Comparison of ENCODE assay signal across 8 mouse cellular contexts in the genomic region with DNA sequence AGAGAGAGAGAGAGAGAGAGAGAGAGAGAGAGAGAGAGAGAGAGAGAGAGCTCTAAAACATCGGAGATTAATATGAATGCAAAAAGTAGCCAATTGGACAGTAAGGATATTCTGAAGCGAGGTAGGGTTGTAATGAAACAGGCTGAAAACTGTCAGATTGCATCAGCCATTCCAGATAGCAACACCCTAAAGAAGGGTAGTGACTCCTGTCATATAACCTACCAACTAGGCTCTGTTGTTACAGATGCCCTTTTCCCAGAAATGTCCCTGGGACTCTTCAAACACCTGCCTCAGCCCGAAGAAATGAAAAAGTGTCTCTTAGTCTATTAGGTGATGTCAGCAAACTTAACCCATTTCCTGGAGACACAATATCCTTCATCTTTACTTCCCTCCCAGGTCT. TPM values are rescaled to one million over a fixed set of nuclear protein-coding genes. Genes with fewer than 3 reads are reported as not detected.
DNase-seq lines count a peak whose midpoint lies in the region; ATAC-seq and TF ChIP-seq lines count a peak whose summit lies in the region.

No protein-coding gene starts in this region.

- DNase-seq in heart, adult 2 months = no peak
- no peak for DNase-seq in heart, postnatal 36 days
- DNase-seq in limb, embryonic 14.5 days (ENCODE audit: low spot score) = no peak
- DNase-seq in frontal cortex, postnatal 36 days (ENCODE audit: low spot score in 2 of 2) = no peak
- no peak for DNase-seq in left cerebral cortex, postnatal 4 days
- no peak for DNase-seq in spleen, postnatal 10 days (ENCODE audit: low spot score in 2 of 2)

- no peaks in the 10 kb centered on the region for H3K79me2 ChIP-seq in heart, adult 2 months (replicated peaks; ENCODE audit: control insufficient read depth, insufficient read depth, low read length)
- no peaks in the 10 kb centered on the region for H3K79me2 ChIP-seq in C2C12 (ENCODE audit: control insufficient read depth, insufficient read depth)

- intact Hi-C loops in heart, adult 2 months (cut with DNase I) = loop anchor here (2.0 kb wide), 1 partner anchor 24 kb away; a partner anchor contains a TSS
- intact Hi-C loops in heart, postnatal 36 days (cut with DNase I) = loop anchor here (1.0 kb wide), 1 partner anchor 25 kb away; no protein-coding TSS in a partner anchor
- intact Hi-C loops in left cerebral cortex, postnatal 4 days (cut with DNase I) = no loop called here

- peak overlapping the region; percentile 94 for H3K27ac ChIP-seq in heart, adult 2 months
- peak overlapping the region; percentile 95 for H3K27ac ChIP-seq in embryonic facial prominence, embryonic 15.5 days (replicated peaks)
- H3K27ac ChIP-seq in limb, embryonic 14.5 days (replicated peaks; ENCODE audit: low read depth, low read length) = peak overlapping the region; percentile 94

- 12% methylated on average over 3 of the region's 3 CpGs for WGBS in heart, adult 2 months
- 28% methylated on average over 3 of the region's 3 CpGs for WGBS in embryonic facial prominence, embryonic 15.5 days
- 35% methylated on average over 3 of the region's 3 CpGs for WGBS in limb, embryonic 14.5 days

- no peak for TF ChIP-seq CTCF in heart, adult 2 months (IDR thresholded peaks at IDR 0.05)
- TF ChIP-seq CTCF in C2C12 (IDR thresholded peaks at IDR 0.05; ENCODE audit: control insufficient read depth, insufficient read depth, insufficient read length) = no peak

- H3K36me3 ChIP-seq in heart, adult 2 months (ENCODE audit: control insufficient read depth, insufficient read depth, low read length) = peaks cover 3% of the 10 kb centered on the region
- H3K36me3 ChIP-seq in C2C12 (ENCODE audit: control insufficient read depth, insufficient read depth) = no peaks in the 10 kb centered on the region
- H3K36me3 ChIP-seq in embryonic facial prominence, embryonic 15.5 days = no peaks in the 10 kb centered on the region
- H3K36me3 ChIP-seq in limb, embryonic 14.5 days (ENCODE audit: control insufficient read depth, insufficient read depth, low read length) = no peaks in the 10 kb centered on the region

- no peaks in the 10 kb centered on the region for H3K9me3 ChIP-seq in embryonic facial prominence, embryonic 15.5 days (replicated peaks)
- no peaks in the 10 kb centered on the region for H3K9me3 ChIP-seq in limb, embryonic 14.5 days (ENCODE audit: control insufficient read depth, low read length)

- peak overlapping the region; percentile 74 for H3K4me3 ChIP-seq in heart, adult 2 months
- H3K4me3 ChIP-seq in C2C12 (ENCODE audit: insufficient read depth, poor library complexity, severe bottlenecking) = peak overlapping the region; percentile 16
- H3K4me3 ChIP-seq in embryonic facial prominence, embryonic 15.5 days (replicated peaks) = peak overlapping the region; percentile 58
- H3K4me3 ChIP-seq in limb, embryonic 14.5 days (replicated peaks; ENCODE audit: low read length) = peak overlapping the region; percentile 49

- no peak for TF ChIP-seq EP300 in heart, adult 2 months (IDR thresholded peaks at IDR 0.05; ENCODE audit: insufficient read depth, low read depth, low read length)

- peak overlapping the region; percentile 44 for H3ac ChIP-seq in C2C12 (ENCODE audit: control insufficient read depth, insufficient read length, low read depth)

- no peaks in the 10 kb centered on the region for H3K79me3 ChIP-seq in C2C12 (ENCODE audit: low read depth)

- peak overlapping the region; percentile 98 for H3K9ac ChIP-seq in heart, adult 2 months (ENCODE audit: low read depth, low read length)
- 0 out of 2 replicates have a peak overlapping the region, but pooled peaks have one; percentile 60 for H3K9ac ChIP-seq in embryonic facial prominence, embryonic 15.5 days
- peak overlapping the region; percentile 78 for H3K9ac ChIP-seq in limb, embryonic 14.5 days (ENCODE audit: low read depth, low read length, severe bottlenecking)

- ATAC-seq in embryonic facial prominence, embryonic 15.5 days (ENCODE audit: insufficient number of reproducible peaks, low FRiP score, low TSS enrichment, low read depth) = no peak
- no peak for ATAC-seq in limb, embryonic 14.5 days (ENCODE audit: low FRiP score, low read depth)

- no peak for TF ChIP-seq POLR2A in heart, adult 2 months (IDR thresholded peaks at IDR 0.05; ENCODE audit: insufficient read depth, low read depth, low read length)
- TF ChIP-seq POLR2A in limb, embryonic 14.5 days (IDR thresholded peaks at IDR 0.05; ENCODE audit: borderline replicate concordance, extremely low read depth, insufficient read depth, insufficient read length) = no peak

- no peaks in the 10 kb centered on the region for H3K27me3 ChIP-seq in heart, adult 2 months (ENCODE audit: control insufficient read depth, insufficient read depth, low read length)
- H3K27me3 ChIP-seq in C2C12 (ENCODE audit: control insufficient read depth, insufficient read depth, insufficient read length) = no peaks in the 10 kb centered on the region
- H3K27me3 ChIP-seq in embryonic facial prominence, embryonic 15.5 days = no peaks in the 10 kb centered on the region
- H3K27me3 ChIP-seq in limb, embryonic 14.5 days (ENCODE audit: control insufficient read depth, insufficient read depth, low read length) = no peaks in the 10 kb centered on the region

- peaks cover 2% of the 10 kb centered on the region for H3K4me1 ChIP-seq in heart, adult 2 months (ENCODE audit: control insufficient read depth, insufficient read depth, low read length)
- peaks cover 5% of the 10 kb centered on the region; the same call in 1 of the 2 replicates for H3K4me1 ChIP-seq in embryonic facial prominence, embryonic 15.5 days
- 0 out of 2 replicates have a peak, but pooled peaks cover 5% of the 10 kb centered on the region for H3K4me1 ChIP-seq in limb, embryonic 14.5 days (ENCODE audit: control insufficient read depth, insufficient read depth, low read length)

- H3K4me2 ChIP-seq in embryonic facial prominence, embryonic 15.5 days (replicated peaks) = peak overlapping the region; percentile 59
- peak overlapping the region; percentile 51 for H3K4me2 ChIP-seq in limb, embryonic 14.5 days (replicated peaks; ENCODE audit: low read depth, low read length, severe bottlenecking)

TF ChIP-seq in C2C12, 6 proteins besides CTCF, POLR2A, EP300 and RAD21:
- TF ChIP-seq FOSL1 (IDR thresholded peaks at IDR 0.05; ENCODE audit: insufficient read depth, low read length, poor library complexity, severe bottlenecking) (no peak), CEBPB (IDR thresholded peaks at IDR 0.05; ENCODE audit: low read depth) (no peak), USF1 (IDR thresholded peaks at IDR 0.05; ENCODE audit: low read depth) (no peak), MAX (IDR thresholded peaks at IDR 0.05) (no peak), MYOD1 (IDR thresholded peaks at IDR 0.05; ENCODE audit: control insufficient read depth, insufficient read length, low read depth) (no peak), MYOG (IDR thresholded peaks at IDR 0.05; ENCODE audit: control insufficient read depth, extremely low read depth, insufficient read length) (no peak)

RNA-seq across cellular contexts. Expression of a gene that starts 24.4 kb away (rescaled TPM):
- total RNA-seq in heart, adult 2 months (2021) = 10 to 100 TPM; 44.1 to 46.0 TPM
- 14.0 and 29.7 TPM in 2 replicates for polyA plus RNA-seq in heart, adult 2 months (2012; rRNA removed)
- 10 to 100 TPM; 38.4 to 50.1 TPM for total RNA-seq in heart, postnatal 36 days (2021)
- 78.9 TPM for polyA plus RNA-seq in C2C12 (2012; fragmentation: generic; extraction: Trizol)
- polyA plus RNA-seq in embryonic facial prominence, embryonic 15.5 days (2015; fragmentation: Nextera tagmentation; extraction: Ambion mirVana) = 257 and 265 TPM in 2 replicates
- polyA plus RNA-seq in limb, embryonic 14.5 days (2012; rRNA removed) = 111 and 139 TPM in 2 replicates
- polyA plus RNA-seq in limb, embryonic 14.5 days (2014; fragmentation: Nextera tagmentation; extraction: Ambion mirVana) = 243 and 256 TPM in 2 replicates
- 10 to 100 TPM; 63.0 to 73.0 TPM for total RNA-seq in left cerebral cortex, postnatal 4 days (2021)

RNA-seq across cellular contexts. Expression of a gene that starts 41.8 kb away (rescaled TPM):
- under 1 TPM; 0.64 to 0.78 TPM for total RNA-seq in heart, adult 2 months (2021)
- polyA plus RNA-seq in heart, adult 2 months (2012; rRNA removed) = 0.20 and 0.47 TPM in 2 replicates
- under 1 TPM; 0.68 to 0.72 TPM for total RNA-seq in heart, postnatal 36 days (2021)
- 0.39 TPM for polyA plus RNA-seq in C2C12 (2012; fragmentation: generic; extraction: Trizol)
- 3.5 and 4.1 TPM in 2 replicates for polyA plus RNA-seq in embryonic facial prominence, embryonic 15.5 days (2015; fragmentation: Nextera tagmentation; extraction: Ambion mirVana)
- 1.8 and 2.0 TPM in 2 replicates for polyA plus RNA-seq in limb, embryonic 14.5 days (2012; rRNA removed)
- polyA plus RNA-seq in limb, embryonic 14.5 days (2014; fragmentation: Nextera tagmentation; extraction: Ambion mirVana) = 2.9 and 3.7 TPM in 2 replicates
- 10 to 100 TPM; 12.4 to 13.9 TPM for total RNA-seq in left cerebral cortex, postnatal 4 days (2021)

RNA-seq across cellular contexts. Expression of a gene that starts 46.6 kb away (rescaled TPM):
- total RNA-seq in heart, adult 2 months (2021) = 1 to 10 TPM; 5.8 to 7.4 TPM
- polyA plus RNA-seq in heart, adult 2 months (2012; rRNA removed) = 3.3 and 5.5 TPM in 2 replicates
- total RNA-seq in heart, postnatal 36 days (2021) = 1 to 10 TPM; 5.6 to 8.0 TPM
- polyA plus RNA-seq in C2C12 (2012; fragmentation: generic; extraction: Trizol) = 1.7 TPM
- polyA plus RNA-seq in embryonic facial prominence, embryonic 15.5 days (2015; fragmentation: Nextera tagmentation; extraction: Ambion mirVana) = 11.5 and 11.9 TPM in 2 replicates
- polyA plus RNA-seq in limb, embryonic 14.5 days (2012; rRNA removed) = 11.7 and 15.5 TPM in 2 replicates
- 10.4 and 12.1 TPM in 2 replicates for polyA plus RNA-seq in limb, embryonic 14.5 days (2014; fragmentation: Nextera tagmentation; extraction: Ambion mirVana)
- 10 to 100 TPM; 26.9 to 27.6 TPM for total RNA-seq in left cerebral cortex, postnatal 4 days (2021)

Comparison
In these comparisons a context has a peak if more than half of its experiments do, and no peak if none do; other contexts are left out.
1. H3K4me3 ChIP-seq: peak in every context shown above with its lines; median percentile 74 in heart, adult 2 months; 58 in embryonic facial prominence, embryonic 15.5 days; 49 in limb, embryonic 14.5 days; 16 in C2C12.